Mouse (Mus musculus) heart, adult 2 months (tissue): ENCODE results near the gene Pold4.

Experiments
- EP300 ChIP-seq: fragments of 200-500 bp; IDR thresholded peaks from 2 replicates; pipeline ENCODE4 v1.6.1; 2011; ENCODE audit warnings: low read depth, low read length, control low read depth; ENCODE audit not compliant: insufficient read depth
- POLR2A ChIP-seq: fragments of 200-500 bp; IDR thresholded peaks from 2 replicates; pipeline ENCODE4 v1.6.1; 2011; ENCODE audit warnings: mild to moderate bottlenecking, low read depth, low read length, control low read depth; ENCODE audit not compliant: insufficient read depth

GRCm38 (mm10) chr19:4218784-4219183, 12.9 kb upstream of the Pold4 start:
- TF ChIP-seq EP300 (no peak), POLR2A (no peak)
